Mouse (Mus musculus) c-Kit-negative CD71-positive TER-119-positive erythroid progenitor cells, embryonic 14.5 days (primary cell): ENCODE measurements around the gene Tomm7.
"Not testable (repeated sequence)": the region's sequence is repeated elsewhere in the genome, so short reads cannot be mapped to it uniquely, and the experiment has no call there.

Experiments
- DNase-seq: peaks from one replicate; pipeline ENCODE4 v3.0.0-alpha.2; 2013; ENCODE audit warnings: low read depth, low spot score

Tomm7 gene

DNA sequence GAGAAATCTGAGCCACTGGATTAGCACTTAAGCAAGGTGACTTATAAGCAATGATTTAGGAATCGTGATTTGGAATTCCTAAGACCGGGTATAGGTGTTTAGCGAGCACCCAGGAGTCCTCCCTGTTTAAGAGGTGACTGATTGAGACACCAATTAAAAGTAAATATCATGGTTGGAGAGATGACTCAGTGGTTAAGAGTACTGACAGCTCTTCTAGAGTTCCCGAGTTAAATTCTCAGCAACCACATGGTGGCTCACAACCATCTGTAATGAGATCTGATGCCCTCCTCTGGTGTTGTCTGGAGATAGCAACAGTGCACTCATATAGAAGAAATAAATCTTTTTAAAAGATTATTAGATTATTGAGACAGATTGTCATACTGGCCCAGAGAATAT is 7.2 kb upstream of the Tomm7 start:
- DNase-seq: not testable (repeated sequence)

DNA sequence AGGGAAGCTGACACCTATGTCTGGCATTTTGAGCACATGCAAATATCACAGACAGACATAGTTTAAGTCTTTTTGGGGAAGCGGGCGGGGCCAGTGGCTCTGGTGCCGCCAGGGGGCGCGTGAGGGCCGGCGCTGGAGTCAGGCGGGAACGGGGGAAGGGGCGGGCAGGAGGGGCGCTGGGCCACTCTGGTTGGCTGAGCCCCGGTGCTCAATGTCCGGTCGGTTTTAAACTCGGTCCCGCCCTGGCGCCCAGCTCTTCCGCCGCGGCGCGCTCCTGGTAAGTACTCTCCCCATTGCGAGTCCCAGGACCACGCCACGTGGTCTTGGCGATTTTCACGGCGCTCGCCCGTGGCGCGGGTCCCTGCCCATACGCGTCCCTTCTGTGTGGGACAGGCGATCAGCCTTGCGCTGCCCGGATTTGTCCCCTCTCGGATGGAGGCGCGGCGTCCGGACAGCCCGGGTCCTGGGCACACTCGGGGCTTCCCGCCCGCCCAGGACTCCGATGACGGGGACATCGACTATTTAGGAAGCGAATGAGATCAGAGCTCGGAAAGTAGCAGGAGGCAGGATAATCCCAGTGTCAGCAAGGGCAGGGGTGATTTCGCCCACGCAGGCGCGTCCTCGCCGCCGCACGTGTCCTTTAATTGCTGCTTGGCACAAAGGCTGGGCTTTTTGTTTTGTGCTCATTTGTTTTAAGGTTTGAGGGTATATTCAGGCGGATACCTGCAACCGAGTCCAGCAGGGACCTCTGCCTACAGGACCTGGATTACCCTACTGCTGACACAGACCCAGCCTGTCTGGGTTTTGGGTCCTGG is 6.6 kb upstream of the Tomm7 start:
- DNase-seq: peak; percentile 64

DNA sequence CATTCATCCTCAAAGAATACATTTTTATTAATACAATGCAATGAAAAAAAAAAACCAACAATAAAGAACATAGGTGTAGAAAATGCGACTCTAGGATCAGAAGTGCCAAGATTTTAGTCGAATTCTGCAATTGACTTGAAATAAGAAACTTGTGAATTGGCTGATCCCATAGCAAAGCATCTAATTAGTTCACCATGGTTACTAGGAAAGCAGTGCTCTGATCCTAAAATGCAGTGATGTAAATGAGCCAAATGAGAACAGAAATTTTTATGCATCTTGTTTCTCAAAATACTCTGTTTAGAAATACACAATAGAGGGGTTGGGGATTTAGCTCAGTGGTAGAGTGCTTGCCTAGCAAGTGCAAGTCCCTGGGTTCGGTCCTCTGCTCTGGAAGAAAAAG is 1.2 kb upstream of the Tomm7 start:
- DNase-seq: no peak

DNA sequence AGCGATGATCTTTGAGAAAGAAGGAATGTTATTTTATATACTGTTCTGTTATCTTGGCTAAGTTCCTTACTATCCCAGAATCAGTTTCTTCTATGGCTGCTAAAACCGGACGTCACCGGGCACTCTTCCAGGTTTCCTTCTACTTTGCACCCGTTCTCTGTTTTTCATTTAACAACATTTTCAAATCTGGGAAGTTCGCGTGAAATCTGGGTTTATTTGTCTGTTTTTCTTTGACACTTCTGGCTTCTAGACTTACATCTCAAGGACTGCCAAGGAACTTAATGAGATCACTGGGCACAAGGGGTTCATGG is 525 bp upstream of the Tomm7 start:
- no peak for DNase-seq

GRCm38 (mm10) chr5:23838158-23838557 is 5.8 kb downstream of the Tomm7 start:
- DNase-seq: no peak

DNA sequence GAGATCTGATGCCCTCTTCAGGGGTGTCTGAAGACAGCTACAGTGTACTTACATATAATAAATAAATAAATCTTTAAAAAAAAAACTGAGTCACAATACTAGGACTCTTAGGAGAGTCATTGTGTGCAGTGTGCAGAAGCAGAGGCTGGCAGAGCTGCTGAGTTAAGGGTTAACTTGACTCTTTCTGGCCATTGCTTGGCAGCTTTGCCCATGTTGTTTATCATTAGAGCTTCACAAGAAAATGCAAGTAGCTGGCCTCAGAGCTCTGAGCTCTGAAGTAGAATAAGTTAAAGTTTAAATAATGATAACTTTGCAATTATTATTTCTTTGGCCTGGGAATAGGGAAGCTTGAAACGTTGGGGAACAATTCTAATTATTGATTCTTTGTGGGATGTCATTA is 8.3 kb downstream of the Tomm7 start:
- DNase-seq: not testable (repeated sequence)

DNA sequence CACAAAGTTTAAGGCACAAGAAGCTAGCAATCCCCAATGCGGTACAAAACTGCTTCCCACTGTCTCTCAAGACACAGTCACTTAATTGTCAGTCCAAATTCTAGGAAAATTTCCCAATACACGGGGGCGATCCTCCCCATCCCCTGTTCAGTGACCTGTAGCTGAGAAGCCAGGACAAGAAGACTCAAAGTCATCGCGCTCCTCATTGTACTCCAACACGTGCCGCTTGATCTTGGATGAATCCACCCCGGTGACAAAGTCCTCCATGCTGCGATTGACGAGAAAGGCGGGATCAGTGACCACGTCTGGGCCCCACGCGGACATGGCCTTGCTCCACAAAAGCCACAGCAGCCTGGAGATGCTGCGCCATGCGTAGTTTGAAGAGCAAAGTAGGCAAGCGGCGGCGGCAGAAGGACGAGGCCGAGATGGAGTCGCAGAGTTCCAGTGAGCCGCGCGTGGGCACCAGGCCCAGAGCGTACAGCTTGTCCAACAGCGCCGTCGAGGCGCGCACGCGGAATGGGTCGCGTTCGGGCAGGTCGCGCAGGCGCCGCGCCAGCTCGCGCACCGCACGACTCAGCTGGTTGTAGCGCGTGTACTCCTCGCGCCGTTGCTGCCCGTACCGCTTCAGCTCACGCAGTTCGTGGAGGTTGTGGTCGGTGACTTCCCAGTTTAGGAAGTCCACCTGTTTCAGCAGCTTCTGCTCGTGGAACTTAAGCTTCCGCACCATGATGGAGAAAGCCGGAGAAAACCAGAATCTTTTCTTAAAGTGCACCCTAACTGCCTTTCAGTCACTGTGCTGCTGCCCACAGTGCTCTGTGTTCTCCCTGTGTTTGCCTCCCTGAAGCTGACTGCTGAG is 12.8 kb downstream of the Tomm7 start:
- no peak for DNase-seq

DNA sequence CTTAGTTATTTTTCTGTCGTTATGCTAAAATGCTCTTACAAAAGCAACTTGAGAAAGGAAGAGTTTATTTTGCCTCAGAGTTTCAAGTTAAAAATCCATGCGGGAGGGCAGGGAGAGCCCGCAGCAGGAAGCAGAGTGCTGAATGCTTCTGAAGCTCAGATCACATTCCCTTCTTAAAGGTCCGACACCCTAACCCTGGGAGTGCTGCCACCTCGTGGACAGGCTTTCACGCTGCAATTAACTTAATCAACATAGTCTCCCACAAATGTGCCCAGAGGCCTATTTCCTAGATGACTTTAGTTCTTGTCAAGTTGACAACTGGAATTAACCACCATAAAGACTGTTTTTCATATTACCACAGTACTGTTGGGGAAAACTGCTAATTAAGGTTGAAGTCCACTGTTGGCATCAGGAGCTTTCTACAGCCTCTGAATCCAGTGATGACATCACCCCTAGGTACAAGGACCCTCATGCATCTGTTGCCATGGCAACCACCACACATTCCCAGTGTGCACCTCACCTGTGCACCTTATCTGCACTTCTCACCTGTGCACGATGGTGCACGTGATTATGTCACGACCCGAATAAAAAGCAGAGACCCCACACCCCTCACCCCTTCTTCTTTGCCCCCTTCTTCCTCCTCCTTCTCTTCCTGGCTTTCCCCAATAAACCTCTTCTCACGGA is 17.5 kb downstream of the Tomm7 start:
- no peak for DNase-seq

- DNase-seq: no peak
These were observed 19.7 kb downstream of the Tomm7 start for GRCm38 (mm10) chr5:23824171-23824733.

- DNase-seq: no peak
These were observed 21.7 kb downstream of the Tomm7 start for GRCm38 (mm10) chr5:23822306-23822705.

DNA sequence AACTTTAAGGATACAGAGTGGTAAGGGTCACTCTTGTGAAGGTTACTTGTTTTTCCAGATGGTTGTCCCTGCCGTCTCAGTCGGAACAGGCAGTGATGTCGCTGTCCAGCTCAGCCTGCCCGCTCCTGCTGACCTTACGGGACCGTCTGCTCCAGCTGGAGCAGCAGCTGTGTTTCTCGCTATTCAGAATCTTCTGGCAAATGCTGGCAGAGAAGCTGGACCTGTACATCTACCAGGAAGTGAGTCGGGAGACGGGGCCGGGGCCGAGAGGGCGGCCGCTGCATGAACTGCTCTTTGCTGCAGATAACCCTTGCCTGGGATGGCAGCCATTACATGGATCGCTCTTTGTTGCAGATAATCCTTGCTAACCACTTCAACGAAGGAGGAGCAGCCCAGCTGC is 27.3 kb downstream of the Tomm7 start:
- no peak for DNase-seq

GRCm38 (mm10) chr5:23814841-23815240 is 29.1 kb downstream of the Tomm7 start:
- no peak for DNase-seq

DNA sequence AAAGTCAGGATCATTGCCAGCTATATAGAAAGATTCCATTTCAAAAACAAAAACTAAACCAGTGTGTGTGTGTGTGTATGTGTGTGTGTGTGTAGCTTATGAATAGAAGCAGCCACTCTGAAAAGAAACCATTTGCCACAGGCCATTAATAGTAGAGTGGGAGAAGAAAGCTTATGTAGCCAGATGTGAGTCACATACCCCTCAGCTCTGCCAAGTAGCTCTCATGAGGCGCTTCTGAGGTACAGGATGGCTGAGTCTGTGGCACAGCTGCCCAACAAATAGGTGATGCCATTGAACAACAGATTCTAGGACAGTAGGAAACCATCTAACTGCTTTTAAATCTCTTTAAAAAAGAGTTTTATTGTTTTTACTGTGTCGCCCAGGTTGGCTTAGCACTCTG is 51.2 kb downstream of the Tomm7 start:
- DNase-seq: no peak

GRCm38 (mm10) chr5:23789078-23789612 is 54.8 kb downstream of the Tomm7 start:
- DNase-seq: no peak
